Mouse (Mus musculus): ENCODE data around the gene Srl. TPM values are rescaled to one million over a fixed set of nuclear protein-coding genes. Genes with fewer than 3 reads are reported as not detected.

Srl gene
- total RNA-seq, 2 experiments from 2014 or later, result 1,026 to 1,225 TPM

DNA sequence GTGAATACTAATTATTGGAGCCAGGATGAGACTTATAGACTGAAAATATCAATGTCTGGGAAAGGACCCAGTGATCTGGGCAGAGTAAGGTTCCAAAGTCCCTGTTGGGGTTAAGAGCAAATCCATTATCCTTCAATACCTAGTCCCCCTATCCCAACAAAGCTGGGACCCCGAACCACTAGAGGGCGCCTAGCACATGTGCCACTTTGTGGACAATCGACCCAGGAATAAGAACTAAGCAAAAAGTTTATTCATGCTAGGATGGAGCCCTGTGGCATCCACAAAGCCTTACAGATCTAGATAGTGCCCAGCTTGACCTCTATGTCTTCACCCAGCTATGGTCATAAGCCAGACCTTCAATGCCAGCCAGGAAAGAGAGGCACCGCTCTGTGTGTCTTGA is 26.3 kb upstream of the Srl start:
- H3K27ac ChIP-seq, result no peak overlapping the region
- intact Hi-C loops (cut with DNase I), result loop anchor here (5.0 kb wide), 1 partner anchor 99 kb away; no protein-coding TSS in a partner anchor
- TF ChIP-seq CTCF (IDR thresholded peaks at IDR 0.05), result peak; percentile 97

DNA sequence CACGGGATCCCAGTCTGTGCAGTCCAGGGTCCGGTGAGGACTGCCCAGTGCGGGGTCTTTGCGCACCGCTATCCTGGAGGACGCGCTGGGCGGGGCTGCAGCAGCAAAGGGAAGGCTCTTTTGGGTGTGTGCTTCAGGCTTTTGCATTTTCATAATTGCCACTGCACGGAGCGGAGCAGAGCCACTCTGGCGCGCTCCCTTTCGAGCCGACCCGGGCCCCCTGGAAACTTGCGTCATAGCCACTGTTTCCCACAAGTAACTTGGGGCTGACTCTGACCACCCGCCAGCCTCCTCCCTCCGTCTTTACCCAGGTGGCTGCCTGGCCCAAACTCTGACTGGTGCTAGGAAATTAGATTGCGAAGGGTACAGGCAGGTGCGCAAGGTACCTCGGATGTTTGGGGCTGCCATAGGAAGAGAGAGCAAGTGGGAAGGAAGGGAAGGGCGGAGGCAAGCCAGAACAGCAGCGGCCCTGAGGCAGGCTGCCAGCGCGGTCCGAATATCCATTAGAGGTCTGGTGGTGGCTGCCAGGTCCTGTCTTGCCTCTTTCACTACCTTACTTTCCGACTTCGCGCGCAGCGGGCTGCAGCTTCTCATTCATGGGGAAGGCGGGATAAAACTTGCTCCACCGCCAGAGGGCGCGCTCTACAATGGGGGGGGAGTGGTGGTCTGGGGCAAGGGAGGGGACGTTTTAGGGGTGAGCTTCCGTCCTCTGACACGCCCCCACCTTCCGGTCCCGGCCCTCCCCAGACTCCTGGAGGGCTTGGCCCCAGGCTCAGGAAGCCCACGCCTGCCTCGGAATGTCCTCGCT is 18.7 kb upstream of the Srl start:
- H3K27ac ChIP-seq, result peak overlapping the region; percentile 97
- intact Hi-C loops (cut with DNase I), result loop anchor here (2.0 kb wide), 1 partner anchor 46 kb away; no protein-coding TSS in a partner anchor

More for the DNA sequence above, 26.3 kb upstream of the Srl start:
- no peak overlapping the region for H3K4me3 ChIP-seq
- DNase-seq, result peak; percentile 91

DNA sequence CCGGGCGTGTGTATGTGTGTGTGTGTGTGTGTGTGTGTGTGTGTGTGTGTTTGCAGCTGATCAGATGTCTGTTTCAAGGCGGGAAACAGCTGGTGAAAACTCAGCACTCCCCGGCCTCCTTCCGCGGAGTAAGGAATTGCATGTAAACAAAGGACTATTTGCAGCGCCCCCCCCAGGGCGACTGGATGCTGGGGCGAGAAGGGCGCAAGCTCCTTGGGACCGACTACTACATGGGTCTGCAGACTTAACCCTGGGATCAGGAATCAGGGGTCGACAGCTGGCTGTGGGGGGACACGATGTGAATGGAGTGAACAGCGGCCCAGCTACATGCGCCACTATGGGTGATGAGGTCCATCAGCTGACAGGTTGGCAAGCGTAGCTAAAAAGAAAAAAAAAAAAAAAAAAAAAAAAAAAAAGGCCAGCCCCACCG is 18.1 kb upstream of the Srl start, which contains the start of gene Tfap4:
Gene Tfap4, minus strand, starts transcription at position 140 of the 430 bp plus-strand sequence.
- intact Hi-C loops (cut with DNase I), result loop anchor here (2.0 kb wide), 1 partner anchor 47 kb away; no protein-coding TSS in a partner anchor
- DNase-seq, result peak; percentile 88
- TF ChIP-seq CTCF (IDR thresholded peaks at IDR 0.05), result peak; percentile 52

More for the DNA sequence above, 18.7 kb upstream of the Srl start:
- DNase-seq, result peak; percentile 86
- TF ChIP-seq CTCF (IDR thresholded peaks at IDR 0.05), result peak; percentile 73
- H3K4me3 ChIP-seq, result peak overlapping the region; percentile 89

DNA sequence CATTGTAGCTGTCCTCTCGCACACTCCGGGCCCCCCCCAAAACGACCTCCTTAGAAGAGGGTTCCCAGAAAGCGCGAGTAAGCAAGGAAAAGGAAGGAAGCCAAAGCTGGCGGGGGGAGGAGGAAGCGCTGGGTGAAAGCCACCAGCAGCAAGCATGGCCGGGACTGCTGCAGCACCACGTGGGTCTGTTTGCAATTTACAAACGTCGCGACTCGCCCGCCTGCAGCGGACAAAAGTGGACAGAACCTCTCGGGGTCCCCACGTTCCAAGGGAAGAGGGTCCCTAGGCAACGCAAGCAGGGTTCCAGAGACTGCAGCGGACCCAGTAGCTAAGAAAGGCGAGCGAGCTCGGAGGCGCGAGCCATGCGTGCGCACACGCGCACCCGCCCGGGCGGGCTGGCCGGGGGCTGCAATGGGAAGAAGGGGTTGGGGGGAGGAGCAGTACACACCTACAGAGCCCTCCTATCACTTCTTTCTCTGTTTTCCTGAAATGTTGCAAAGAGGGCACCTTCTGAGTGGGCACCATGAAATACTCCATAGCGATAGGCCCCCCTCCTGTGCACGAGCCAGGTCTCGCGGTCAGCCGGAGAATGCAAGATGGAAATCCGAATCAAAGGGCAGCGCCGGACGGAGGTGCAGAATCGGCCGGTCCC is 17.5 kb upstream of the Srl start:
- Histone ChIP-seq H3K4me3 (peak overlapping the region; percentile 89), H3K27ac (peak overlapping the region; percentile 97)
- DNase-seq, result peak; percentile 80
- TF ChIP-seq CTCF (IDR thresholded peaks at IDR 0.05), result no peak
- intact Hi-C loops (cut with DNase I), result no loop called here

More for the DNA sequence above, 18.1 kb upstream of the Srl start, which contains the start of gene Tfap4:
- Histone ChIP-seq H3K4me3 (peak within 1 kb of the TSS; percentile 89), H3K27ac (peak within 1 kb of the TSS; percentile 97)

DNA sequence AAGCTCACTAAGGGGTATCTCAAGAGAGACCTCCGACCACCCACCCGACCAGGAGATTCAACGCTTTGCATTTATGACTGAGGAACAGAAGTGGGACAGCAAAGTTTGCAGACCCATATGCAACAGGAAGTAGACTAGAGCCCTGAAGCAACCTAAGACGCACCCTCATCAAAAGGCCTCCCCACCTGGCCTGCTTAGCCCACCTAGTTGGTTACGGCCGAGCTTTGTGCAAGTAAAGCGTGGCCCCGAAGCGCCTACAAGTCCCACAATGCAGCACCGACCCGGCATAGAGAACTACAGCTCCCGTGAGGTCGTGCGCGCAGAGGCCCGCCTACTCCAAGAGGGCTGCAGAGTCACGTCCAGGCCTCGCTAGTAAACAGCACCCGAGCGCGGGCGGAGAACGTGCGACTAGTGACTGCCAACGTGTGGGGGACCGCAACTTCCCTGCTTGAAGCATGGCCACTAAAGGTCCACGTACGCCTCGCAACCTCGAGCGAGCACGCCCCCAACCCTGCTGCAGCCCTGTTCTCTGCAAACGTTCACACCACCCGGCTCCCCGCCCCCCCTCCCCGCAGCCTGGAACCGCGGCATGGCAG is 16.9 kb upstream of the Srl start:
- Histone ChIP-seq H3K4me3 (peak overlapping the region; percentile 89), H3K27ac (peak overlapping the region; percentile 97)
- DNase-seq, result peak; percentile 94
- no peak for TF ChIP-seq CTCF (IDR thresholded peaks at IDR 0.05)
- intact Hi-C loops (cut with DNase I), result no loop called here

DNA sequence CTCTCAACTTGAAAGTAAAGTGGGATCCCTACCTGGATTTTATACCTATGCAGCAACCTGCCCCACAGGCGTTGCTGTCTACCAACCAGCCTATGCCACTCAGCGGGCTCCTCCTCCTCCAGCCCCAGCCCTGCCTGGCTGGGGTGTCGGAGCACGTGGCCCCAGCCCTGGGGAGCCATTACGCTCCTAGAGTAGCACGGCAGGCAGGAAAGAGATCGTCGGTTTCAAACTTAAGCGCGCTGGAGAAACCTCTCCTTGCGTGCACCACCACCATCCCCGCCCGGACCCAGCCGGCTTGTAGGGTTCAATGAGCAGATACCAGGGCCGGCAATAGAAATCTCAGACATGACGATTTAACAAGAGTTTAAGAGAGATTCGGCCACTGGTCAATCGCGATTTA is 16.3 kb upstream of the Srl start:
- peak overlapping the region; percentile 97 for H3K27ac ChIP-seq
- peak; percentile 87 for DNase-seq
- peak overlapping the region; percentile 89 for H3K4me3 ChIP-seq
- intact Hi-C loops (cut with DNase I), result no loop called here
- TF ChIP-seq CTCF (IDR thresholded peaks at IDR 0.05), result no peak

DNA sequence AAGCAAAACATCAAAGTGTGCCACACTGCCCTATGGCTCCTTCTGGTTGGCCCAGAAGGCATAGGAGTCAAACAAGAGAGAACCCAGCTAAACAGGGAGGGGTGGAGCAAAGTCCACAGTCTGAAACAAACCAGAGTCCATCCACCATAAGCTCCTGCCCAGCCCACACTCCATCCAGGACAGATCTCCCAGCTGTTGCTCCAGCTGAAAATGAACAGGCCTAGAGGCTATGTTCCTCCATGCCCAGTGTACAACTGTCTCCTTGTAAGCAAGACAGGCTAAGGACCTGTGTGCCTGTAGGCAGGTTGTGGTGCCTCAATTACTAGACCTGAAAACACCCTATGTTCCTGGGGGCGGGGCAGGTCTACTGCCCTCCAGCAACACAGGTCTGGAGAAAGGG is 15.5 kb upstream of the Srl start:
- intact Hi-C loops (cut with DNase I), result no loop called here
- no peak for DNase-seq
- TF ChIP-seq CTCF (IDR thresholded peaks at IDR 0.05), result no peak
- H3K4me3 ChIP-seq, result peak overlapping the region; percentile 89; the same call in 1 of the 2 replicates
- H3K27ac ChIP-seq, result peak overlapping the region; percentile 97

DNA sequence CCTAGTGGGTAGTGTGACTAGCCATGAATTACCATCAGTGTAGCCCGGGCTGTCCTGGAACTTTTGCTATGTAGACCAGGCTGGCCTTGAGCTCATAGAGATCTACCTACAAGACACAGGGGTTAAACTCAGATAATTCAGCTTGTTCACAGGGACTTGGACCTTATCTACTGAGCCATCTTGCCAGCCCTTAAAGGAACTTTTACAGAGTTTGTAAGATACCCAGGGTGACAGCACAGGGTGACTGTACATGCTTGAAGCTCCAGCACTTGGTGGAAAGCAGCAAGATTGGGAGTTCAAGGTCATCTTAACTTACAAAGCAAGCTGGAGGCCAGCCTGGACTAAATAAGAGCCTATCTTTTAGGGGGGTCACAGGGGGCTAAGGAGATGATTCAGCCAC is 13.9 kb upstream of the Srl start:
- DNase-seq, result no peak
- intact Hi-C loops (cut with DNase I), result no loop called here
- no peak for TF ChIP-seq CTCF (IDR thresholded peaks at IDR 0.05)

DNA sequence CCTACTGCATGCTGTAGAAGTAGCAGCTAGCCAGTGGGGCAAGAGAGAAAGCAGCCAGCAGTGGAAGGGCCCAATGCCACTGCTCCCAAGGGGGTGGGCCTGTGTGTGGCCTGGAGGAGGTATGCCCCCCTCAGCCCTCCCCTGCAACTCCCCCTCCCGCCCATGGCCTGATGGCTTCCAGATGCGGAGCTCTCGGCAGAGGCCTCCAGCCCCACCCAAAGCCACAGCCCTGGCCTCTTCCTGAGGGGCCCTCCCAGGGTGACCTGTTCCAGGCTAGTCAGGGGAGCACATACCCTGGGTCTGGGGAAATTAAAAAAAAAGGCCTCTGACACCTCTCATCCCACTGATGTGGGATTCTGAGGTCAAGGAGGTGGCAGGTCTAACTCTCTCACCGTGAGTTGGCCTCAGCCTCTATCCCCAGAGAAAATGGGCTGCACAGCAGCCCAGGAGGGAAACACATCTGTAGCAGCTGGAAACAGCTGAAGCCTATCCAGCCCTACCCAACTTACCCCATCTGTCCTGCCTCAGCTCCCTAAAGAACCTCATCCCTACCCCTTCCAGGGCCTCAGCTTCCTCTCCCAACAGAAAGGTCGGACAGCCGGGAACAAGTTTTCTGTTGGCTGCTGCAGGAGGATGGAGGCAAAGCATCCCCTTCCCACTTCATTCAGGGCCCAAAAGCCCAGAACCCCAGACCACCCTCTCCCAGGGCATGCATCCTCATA is 11.4 kb upstream of the Srl start:
- H3K27ac ChIP-seq, result peak overlapping the region; percentile 78
- intact Hi-C loops (cut with DNase I), result no loop called here
- H3K4me3 ChIP-seq, result no peak overlapping the region; the same call in 1 of the 2 replicates
- TF ChIP-seq CTCF (IDR thresholded peaks at IDR 0.05), result no peak
- peak; percentile 75 for DNase-seq

More for the DNA sequence above, 13.9 kb upstream of the Srl start:
- Histone ChIP-seq H3K27ac (no peak overlapping the region), H3K4me3 (no peak overlapping the region)

DNA sequence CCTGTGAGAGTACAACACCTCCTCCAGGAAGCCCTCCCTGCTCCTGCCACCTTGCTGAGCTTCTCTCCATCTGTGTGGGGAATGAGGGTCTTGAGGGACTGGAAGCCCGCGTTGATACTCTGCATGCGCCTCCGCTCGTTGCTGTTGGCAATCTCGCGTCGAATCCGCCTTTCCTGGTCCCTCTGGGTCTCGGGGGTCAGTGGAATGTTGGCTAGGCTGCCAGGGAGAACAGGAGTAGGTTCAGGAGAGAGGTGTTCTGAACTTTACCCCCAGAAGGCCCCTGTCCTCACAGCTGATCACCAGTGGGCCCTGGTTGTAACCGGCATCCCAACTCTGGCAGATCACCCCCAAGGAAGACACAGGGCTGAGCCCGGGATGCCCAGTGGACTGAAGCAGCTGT is 10.3 kb upstream of the Srl start:
- peak; percentile 17 for DNase-seq
- H3K4me3 ChIP-seq, result no peak overlapping the region
- H3K27ac ChIP-seq, result peak overlapping the region; percentile 78
- intact Hi-C loops (cut with DNase I), result loop anchor here (1.0 kb wide), 1 partner anchor 54 kb away; no protein-coding TSS in a partner anchor
- TF ChIP-seq CTCF (IDR thresholded peaks at IDR 0.05), result no peak

DNA sequence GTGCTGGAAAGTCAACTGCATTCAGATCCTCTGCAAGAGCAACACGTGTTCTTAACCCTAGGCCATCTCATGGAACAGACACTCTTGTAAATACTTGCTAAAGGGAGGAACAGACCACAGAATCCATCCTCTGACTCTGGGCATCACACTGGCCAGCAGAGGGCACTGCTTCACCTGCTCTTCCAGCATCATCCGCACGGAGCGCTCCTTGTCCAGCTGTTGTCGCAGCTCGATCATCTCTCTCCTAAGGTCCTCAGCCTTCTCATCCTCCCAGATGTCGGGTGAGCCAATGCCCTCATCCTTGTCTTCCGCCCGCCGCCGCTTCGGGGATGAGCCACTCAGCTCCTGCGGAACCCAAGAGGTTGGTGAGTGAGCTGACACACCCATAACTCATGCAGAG is 9.4 kb upstream of the Srl start:
- intact Hi-C loops (cut with DNase I), result loop anchor here (1.0 kb wide), 1 partner anchor 55 kb away; no protein-coding TSS in a partner anchor
- peak; percentile 83 for DNase-seq
- Histone ChIP-seq H3K27ac (peak overlapping the region; percentile 40; the same call in 1 of the 2 replicates), H3K4me3 (peak overlapping the region; percentile 26; the same call in 1 of the 2 replicates)
- TF ChIP-seq CTCF (IDR thresholded peaks at IDR 0.05), result peak; percentile 100
